Mouse (Mus musculus) cerebellum, adult 2 months (tissue): ENCODE measurements around the gene Catsperz.

Experiments used
- CTCF ChIP-seq: fragments of 200-500 bp; IDR thresholded peaks from 2 replicates; pipeline ENCODE4 v1.5.1; 2011; ENCODE audit warnings: low read depth, mild to moderate bottlenecking, control low read depth, low read length, moderate library complexity, borderline replicate concordance; ENCODE audit not compliant: insufficient read depth
- POLR2A ChIP-seq: fragments of 200-500 bp; IDR thresholded peaks from 2 replicates; pipeline ENCODE4 v1.6.1; 2011; ENCODE audit warnings: low read length, control low read depth, borderline replicate concordance; ENCODE audit not compliant: insufficient read depth

DNA sequence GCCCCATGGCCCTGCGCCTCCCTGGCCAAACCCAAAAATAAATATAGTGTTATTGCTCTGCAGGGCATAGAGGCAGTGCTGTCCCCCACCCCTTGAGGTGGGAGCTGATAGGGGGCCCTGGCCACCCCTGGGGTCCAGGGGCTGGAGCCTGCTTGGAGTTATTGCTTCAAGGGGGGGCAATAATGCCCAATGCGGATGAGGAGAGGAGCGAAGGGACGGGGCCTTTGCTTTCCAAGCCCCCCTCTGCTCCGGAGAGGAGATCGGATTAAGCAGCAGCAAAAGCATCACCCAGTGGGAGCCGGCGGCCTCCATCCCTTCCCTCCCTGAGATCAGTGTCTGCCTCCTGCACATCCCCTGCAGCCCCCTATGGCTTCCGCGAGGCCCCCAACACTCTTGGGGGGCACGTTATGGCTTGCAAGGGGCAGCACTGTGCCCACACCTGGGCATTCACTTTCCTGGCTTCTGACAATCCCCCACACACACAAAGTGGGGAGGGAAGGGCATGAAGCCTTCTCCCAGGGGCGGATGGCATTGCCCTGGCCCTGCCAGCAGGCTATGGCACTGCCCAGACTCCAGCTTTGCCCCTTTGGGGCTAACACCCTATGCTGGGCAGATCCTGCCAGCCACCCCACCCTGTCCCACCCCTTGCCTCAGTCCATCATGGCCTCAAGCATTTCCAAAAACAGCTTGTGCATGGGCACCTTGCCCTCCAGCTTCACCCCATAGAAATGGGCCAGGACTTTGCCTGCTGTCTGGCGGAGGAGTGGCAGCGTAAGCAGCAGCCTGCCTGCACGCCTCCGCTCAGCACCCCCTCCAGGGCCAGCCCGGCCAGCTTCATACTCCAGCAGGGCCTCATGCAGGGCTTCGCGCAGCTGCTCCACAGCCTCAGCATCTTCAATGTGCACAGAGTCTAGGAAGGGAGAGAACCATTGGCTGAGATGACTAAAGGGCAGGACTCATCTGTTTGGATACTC, 13.8 kb downstream of the Catsperz start:
- TF ChIP-seq POLR2A (no peak), CTCF (no peak)
